Mouse (Mus musculus) hematopoietic multipotent progenitor cell, adult 10-12 weeks (in vitro differentiated cells): ENCODE measurements around the gene Asxl2. TPM values are rescaled to one million over a fixed set of nuclear protein-coding genes. Genes with fewer than 3 reads are reported as not detected.

Experiments used
- polyA plus RNA-seq: library from polyadenylated mRNA; stranded (reverse); fragments of >175 nt; gene quantifications from 2 replicates; pipeline ENCODE4 v1.2.3, GENCODE M21; 2012; ENCODE audit warnings: low replicate concordance

Gene Asxl2
- polyA plus RNA-seq = 18.0 and 51.4 TPM in 2 replicates

DNA sequence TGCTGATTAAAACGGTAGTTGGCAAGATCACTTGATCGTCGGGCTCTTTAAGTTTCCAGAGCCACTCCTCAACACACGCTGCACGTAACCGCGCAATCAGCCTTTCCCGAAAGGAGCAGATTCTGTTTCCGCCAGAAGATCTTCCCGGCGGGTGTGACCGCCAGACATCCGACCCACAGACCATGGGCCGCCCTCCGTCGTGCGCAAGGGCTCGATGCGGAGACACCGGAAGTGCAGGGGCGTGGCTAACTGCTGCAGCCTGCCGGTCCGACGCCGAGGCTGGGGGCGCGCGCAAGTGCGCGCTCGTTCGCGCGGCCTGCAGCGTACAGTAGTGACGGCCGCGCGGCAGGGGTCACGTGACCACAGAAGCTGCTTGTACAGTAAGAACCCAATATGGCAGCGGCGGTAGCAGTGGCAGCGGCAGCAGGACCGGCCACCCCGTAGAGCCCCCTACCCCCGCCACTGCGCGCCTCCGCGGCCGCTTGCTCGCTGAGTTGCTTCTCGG lies at the start of gene Asxl2:
Gene Asxl2, plus strand, starts transcription at position 328 of the 505 bp plus-strand sequence.

Other genes with a start within 250 kb of the Asxl2 start
- gene Rab10, start 116.9 kb upstream of the Asxl2 start, polyA plus RNA-seq = 41.0 and 55.5 TPM in 2 replicates
- 4.8 and 7.9 TPM in 2 replicates for gene Kif3c, start 61.7 kb upstream of the Asxl2 start, polyA plus RNA-seq
- 62.8 and 85.3 TPM in 2 replicates for gene Dtnb, start 145.5 kb downstream of the Asxl2 start, polyA plus RNA-seq